Mouse (Mus musculus) liver, embryonic 16.5 days (tissue): ENCODE measurements at regions not wholly inside any gene's neighbourhood (a gene's known extent, or its start where the extent isn't known, plus 50 kb on each side); places are given as distances from the start of the nearest gene placed in this dataset.

Experiments
- ATAC-seq: fragments of 200-750 bp; cut with Nextera tagmentation; 2 replicates; pipeline ENCODE4 v1.8.0; 2017; ENCODE audit warnings: low read depth, mild to moderate bottlenecking, moderate number of reproducible peaks, moderate library complexity
- H3K27ac ChIP-seq: fragments of 300-500 bp; sonication (generic); 2 replicates; pipeline ENCODE4 v1.5.1; 2014; ENCODE audit warnings: mild to moderate bottlenecking, low read length
- H3K27me3 ChIP-seq: fragments of 300-500 bp; sonication (generic); 2 replicates; pipeline ENCODE4 v1.6.1; 2014; ENCODE audit warnings: low read depth, low read length, mixed read lengths; ENCODE audit not compliant: control insufficient read depth, insufficient read depth
- H3K36me3 ChIP-seq: fragments of 300-500 bp; sonication (generic); 2 replicates; pipeline ENCODE4 v1.6.1; 2014; ENCODE audit warnings: mild to moderate bottlenecking; ENCODE audit not compliant: control insufficient read depth, insufficient read depth
- H3K4me1 ChIP-seq: fragments of 300-500 bp; sonication (generic); 2 replicates; pipeline ENCODE4 v1.6.1; 2014; ENCODE audit warnings: low read depth, low read length, mixed read lengths; ENCODE audit not compliant: control insufficient read depth
- H3K4me2 ChIP-seq: fragments of 300-500 bp; sonication (generic); 2 replicates; pipeline ENCODE4 v1.6.1; 2014; ENCODE audit warnings: low read depth, low read length, mixed read lengths
- H3K4me3 ChIP-seq: fragments of 300-500 bp; sonication (generic); 2 replicates; pipeline ENCODE4 v1.5.1; 2014; ENCODE audit warnings: low read depth, mild to moderate bottlenecking, low read length
- H3K9ac ChIP-seq: fragments of 300-500 bp; sonication (generic); 2 replicates; pipeline ENCODE4 v1.6.1; 2014; ENCODE audit warnings: low read depth, low read length
- H3K9me3 ChIP-seq: fragments of 300-500 bp; sonication (generic); replicated peaks from 2 replicates; pipeline ENCODE4 v1.6.1; 2016; ENCODE audit warnings: low read length; ENCODE audit not compliant: control insufficient read depth
- WGBS: fragments of 180-500 bp; shearing (Covaris S2); extraction: QIAGEN DNeasy Blood & Tissue Kit; methylation state at CpG from one replicate; pipeline ENCODE4 v1.1.7; 2014; ENCODE audit not compliant: insufficient replicate concordance; 5-methylcytosine and 5-hydroxymethylcytosine counted together

GRCm38 (mm10) chr12:109662179-109662578 lies 62.0 kb upstream of the Rtl1 start:
- H3K4me1 ChIP-seq: no peaks in the 10 kb centered on the region
- H3K4me3 ChIP-seq: no peak overlapping the region
- no peaks in the 10 kb centered on the region for H3K36me3 ChIP-seq
- no peaks in the 10 kb centered on the region for H3K9me3 ChIP-seq
- 52% methylated on average over 2 of the region's 2 CpGs for WGBS
- H3K4me2 ChIP-seq: no peak overlapping the region
- no peaks in the 10 kb centered on the region for H3K27me3 ChIP-seq
- no peak overlapping the region for H3K27ac ChIP-seq
- H3K9ac ChIP-seq: no peak overlapping the region
- ATAC-seq: no peak

GRCm38 (mm10) chr12:109674766-109675165 lies 74.6 kb upstream of the Rtl1 start:
- WGBS: 52% methylated on average over 4 of the region's 4 CpGs
- Histone ChIP-seq H3K9me3 (no peaks in the 10 kb centered on the region), H3K27me3 (no peaks in the 10 kb centered on the region), H3K27ac (no peak overlapping the region), H3K9ac (no peak overlapping the region), H3K4me1 (no peaks in the 10 kb centered on the region), H3K36me3 (no peaks in the 10 kb centered on the region), H3K4me2 (no peak overlapping the region), H3K4me3 (no peak overlapping the region)
- no peak for ATAC-seq

GRCm38 (mm10) chr12:109694046-109694445 lies 93.9 kb upstream of the Rtl1 start:
- Histone ChIP-seq H3K9ac (no peak overlapping the region), H3K4me2 (no peak overlapping the region), H3K27ac (no peak overlapping the region), H3K4me3 (no peak overlapping the region), H3K27me3 (no peaks in the 10 kb centered on the region), H3K36me3 (no peaks in the 10 kb centered on the region; the same call in 1 of the 2 replicates), H3K4me1 (no peaks in the 10 kb centered on the region), H3K9me3 (no peaks in the 10 kb centered on the region)
- no peak for ATAC-seq
- WGBS: 58% methylated on average over 4 of the region's 4 CpGs

- Histone ChIP-seq H3K4me3 (no peak overlapping the region), H3K36me3 (no peaks in the 10 kb centered on the region; the same call in 1 of the 2 replicates), H3K27ac (no peak overlapping the region), H3K4me1 (no peaks in the 10 kb centered on the region), H3K4me2 (no peak overlapping the region), H3K27me3 (no peaks in the 10 kb centered on the region), H3K9me3 (no peaks in the 10 kb centered on the region), H3K9ac (no peak overlapping the region)
- WGBS: 54% methylated on average over 5 of the region's 5 CpGs
- no peak for ATAC-seq
These were observed 94.8 kb upstream of the Rtl1 start for GRCm38 (mm10) chr12:109694801-109695430.

GRCm38 (mm10) chr12:109706820-109707219 lies 106.7 kb upstream of the Rtl1 start:
- Histone ChIP-seq H3K9ac (no peak overlapping the region), H3K4me3 (no peak overlapping the region), H3K9me3 (no peaks in the 10 kb centered on the region), H3K27me3 (no peaks in the 10 kb centered on the region), H3K36me3 (no peaks in the 10 kb centered on the region), H3K4me1 (no peaks in the 10 kb centered on the region), H3K4me2 (no peak overlapping the region), H3K27ac (no peak overlapping the region)
- WGBS: 72% methylated on average over 5 of the region's 6 CpGs
- no peak for ATAC-seq

- no peak overlapping the region for H3K9ac ChIP-seq
- H3K27me3 ChIP-seq: no peaks in the 10 kb centered on the region
- H3K27ac ChIP-seq: no peak overlapping the region
- H3K4me1 ChIP-seq: no peaks in the 10 kb centered on the region
- WGBS: 70% methylated on average over 5 of the region's 5 CpGs
- H3K9me3 ChIP-seq: no peaks in the 10 kb centered on the region
- ATAC-seq: no peak
- H3K4me2 ChIP-seq: no peak overlapping the region
- H3K4me3 ChIP-seq: no peak overlapping the region
- no peaks in the 10 kb centered on the region for H3K36me3 ChIP-seq
These were observed 109.5 kb upstream of the Rtl1 start for GRCm38 (mm10) chr12:109709661-109710060.

- Histone ChIP-seq H3K4me1 (no peaks in the 10 kb centered on the region), H3K4me3 (no peak overlapping the region)
These were observed 111.3 kb upstream of the Rtl1 start for GRCm38 (mm10) chr12:109711392-109711791.

GRCm38 (mm10) chr12:109711946-109712345 lies 111.8 kb upstream of the Rtl1 start:
- Histone ChIP-seq H3K9ac (no peak overlapping the region), H3K4me1 (no peaks in the 10 kb centered on the region), H3K27ac (no peak overlapping the region), H3K9me3 (no peaks in the 10 kb centered on the region), H3K27me3 (no peaks in the 10 kb centered on the region), H3K36me3 (no peaks in the 10 kb centered on the region), H3K4me3 (no peak overlapping the region), H3K4me2 (no peak overlapping the region)
- no peak for ATAC-seq
- WGBS: 75% methylated on average over 7 of the region's 7 CpGs

More at GRCm38 (mm10) chr12:109711392-109711791, 111.3 kb upstream of the Rtl1 start:
- Histone ChIP-seq H3K36me3 (no peaks in the 10 kb centered on the region), H3K9ac (no peak overlapping the region), H3K4me2 (no peak overlapping the region), H3K27ac (no peak overlapping the region), H3K27me3 (no peaks in the 10 kb centered on the region), H3K9me3 (no peaks in the 10 kb centered on the region)
- WGBS: 80% methylated on average over 5 of the region's 5 CpGs
- no peak for ATAC-seq

GRCm38 (mm10) chr12:109712386-109712785 lies 112.3 kb upstream of the Rtl1 start:
- Histone ChIP-seq H3K27me3 (no peaks in the 10 kb centered on the region), H3K36me3 (no peaks in the 10 kb centered on the region), H3K4me3 (no peak overlapping the region), H3K27ac (no peak overlapping the region), H3K4me2 (no peak overlapping the region), H3K4me1 (no peaks in the 10 kb centered on the region), H3K9me3 (no peaks in the 10 kb centered on the region), H3K9ac (no peak overlapping the region)
- no peak for ATAC-seq
- WGBS: 70% methylated on average over 16 of the region's 16 CpGs
